Mouse (Mus musculus): ENCODE results near the gene 4930503B20Rik. TPM values are rescaled to one million over a fixed set of nuclear protein-coding genes. Genes with fewer than 3 reads are reported as not detected.

4930503B20Rik gene
- polyA plus RNA-seq (2015; fragmentation: Nextera tagmentation; extraction: Ambion mirVana), result not detected in 2 replicates

DNA sequence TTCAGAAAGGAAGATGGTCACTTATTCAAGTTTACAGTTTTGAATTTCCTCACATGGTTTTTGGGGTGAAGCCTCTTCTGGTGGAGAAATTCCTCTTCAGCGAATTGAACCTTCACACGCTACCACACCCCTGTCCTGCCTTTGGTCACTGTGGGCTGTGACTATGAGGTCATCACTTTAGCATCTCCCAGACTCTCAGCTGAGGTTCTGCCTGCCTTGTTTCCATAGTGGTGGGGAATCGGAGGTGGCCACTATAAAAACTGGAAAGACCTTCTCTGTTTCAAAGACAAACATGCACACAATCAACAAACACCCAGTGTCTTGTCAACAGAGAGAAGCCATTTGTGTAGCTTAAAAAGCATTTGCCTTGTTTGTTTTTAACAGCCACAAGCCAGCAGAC, at the start of gene 4930503B20Rik:
Gene 4930503B20Rik, minus strand, starts transcription at position 101 of the 400 bp plus-strand sequence.
- no peaks in the 10 kb centered on the region for H3K4me1 ChIP-seq
- no peak for ATAC-seq (ENCODE audit: low FRiP score)
- H3K27me3 ChIP-seq (replicated peaks), result no peaks in the 10 kb centered on the region
- no peak within 1 kb of the TSS for H3K4me3 ChIP-seq (replicated peaks)
- no peaks in the 10 kb centered on the region for H3K36me3 ChIP-seq
- H3K27ac ChIP-seq (replicated peaks), result no peak within 1 kb of the TSS
- no peak within 1 kb of the TSS for H3K4me2 ChIP-seq
- WGBS, result 85% methylated on average over 3 of the region's 3 CpGs
- H3K9me3 ChIP-seq (replicated peaks), result no peaks in the 10 kb centered on the region
- H3K9ac ChIP-seq (replicated peaks), result no peak within 1 kb of the TSS

DNA sequence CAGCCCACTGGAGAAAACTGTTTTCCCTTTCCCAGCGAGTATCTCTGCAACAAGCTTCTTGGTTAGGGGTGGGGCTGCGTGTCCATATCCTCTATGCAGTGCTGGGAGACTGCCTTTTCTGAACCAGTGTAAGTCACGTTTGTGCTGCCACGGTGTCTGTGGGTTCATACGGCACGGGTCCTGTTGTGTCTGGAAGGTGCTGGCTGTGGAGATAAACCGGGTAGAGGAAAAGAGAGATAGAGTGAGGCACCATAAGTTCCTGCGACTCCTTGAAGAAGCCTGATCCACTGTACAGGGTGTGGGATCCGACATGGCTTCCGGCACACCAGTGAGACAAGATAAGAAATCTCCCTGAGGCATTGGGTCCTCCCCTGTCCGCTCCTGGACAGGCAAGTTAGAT, 48.9 kb upstream of the 4930503B20Rik start:
- Histone ChIP-seq H3K9me3 (replicated peaks) (no peaks in the 10 kb centered on the region), H3K9ac (replicated peaks) (no peak overlapping the region), H3K36me3 (no peaks in the 10 kb centered on the region), H3K27ac (replicated peaks) (no peak overlapping the region), H3K4me3 (replicated peaks) (no peak overlapping the region), H3K4me2 (no peak overlapping the region), H3K27me3 (replicated peaks) (no peaks in the 10 kb centered on the region), H3K4me1 (no peaks in the 10 kb centered on the region)
- ATAC-seq (ENCODE audit: low FRiP score), result no peak
- 88% methylated on average over 11 of the region's 11 CpGs for WGBS

DNA sequence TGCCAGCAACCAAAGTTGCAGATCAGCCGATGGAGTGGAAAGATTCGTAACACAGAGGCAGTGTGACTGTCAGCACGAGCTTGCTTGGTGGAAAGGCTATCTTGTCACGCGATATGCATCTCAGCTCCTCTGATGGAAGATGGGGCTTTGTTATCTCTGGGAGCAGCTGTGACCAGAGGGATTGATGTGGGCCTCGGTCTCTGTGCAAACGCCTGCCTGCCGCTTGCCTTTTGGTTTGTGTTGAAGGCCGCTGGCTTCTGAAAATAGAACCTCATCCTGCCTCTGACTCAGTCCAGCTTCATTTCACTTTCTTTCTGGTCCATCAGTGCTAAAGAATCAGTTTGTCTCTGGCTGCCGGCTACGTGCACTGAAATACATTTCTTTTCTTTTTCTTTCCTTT, 47.9 kb upstream of the 4930503B20Rik start:
- WGBS, result 69% methylated on average over 11 of the region's 11 CpGs
- no peaks in the 10 kb centered on the region for H3K36me3 ChIP-seq
- H3K4me1 ChIP-seq, result no peaks in the 10 kb centered on the region
- no peak overlapping the region for H3K4me3 ChIP-seq (replicated peaks)
- H3K9me3 ChIP-seq (replicated peaks), result no peaks in the 10 kb centered on the region
- no peak for ATAC-seq (ENCODE audit: low FRiP score)
- H3K27me3 ChIP-seq (replicated peaks), result no peaks in the 10 kb centered on the region
- H3K4me2 ChIP-seq, result no peak overlapping the region
- no peak overlapping the region for H3K9ac ChIP-seq (replicated peaks)
- H3K27ac ChIP-seq (replicated peaks), result no peak overlapping the region

DNA sequence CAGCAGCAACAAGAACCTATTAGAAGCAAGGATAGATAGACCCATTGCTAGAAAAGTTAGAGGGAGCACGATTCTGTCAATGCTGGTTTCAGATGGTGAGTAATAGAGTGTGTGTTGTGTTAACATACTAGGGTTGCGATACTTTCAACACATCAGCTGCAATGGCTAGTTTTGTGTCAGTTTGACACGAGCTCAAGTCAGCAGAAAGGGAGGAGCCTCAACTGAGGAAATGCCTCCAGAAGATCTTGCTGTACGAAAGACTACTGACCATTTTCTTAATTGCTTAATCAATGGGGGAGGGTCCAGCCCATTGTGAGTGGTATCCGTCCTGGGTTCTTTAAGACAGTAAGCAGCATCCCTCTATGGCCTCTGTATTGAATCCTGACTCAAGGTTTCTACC, 41.4 kb upstream of the 4930503B20Rik start:
- Histone ChIP-seq H3K36me3 (no peaks in the 10 kb centered on the region), H3K27me3 (replicated peaks) (no peaks in the 10 kb centered on the region), H3K4me1 (no peaks in the 10 kb centered on the region), H3K27ac (replicated peaks) (no peak overlapping the region), H3K9ac (replicated peaks) (no peak overlapping the region), H3K4me3 (replicated peaks) (no peak overlapping the region), H3K9me3 (replicated peaks) (no peaks in the 10 kb centered on the region), H3K4me2 (no peak overlapping the region)
- WGBS, result 79% methylated on average over 5 of the region's 5 CpGs
- no peak for ATAC-seq (ENCODE audit: low FRiP score)

DNA sequence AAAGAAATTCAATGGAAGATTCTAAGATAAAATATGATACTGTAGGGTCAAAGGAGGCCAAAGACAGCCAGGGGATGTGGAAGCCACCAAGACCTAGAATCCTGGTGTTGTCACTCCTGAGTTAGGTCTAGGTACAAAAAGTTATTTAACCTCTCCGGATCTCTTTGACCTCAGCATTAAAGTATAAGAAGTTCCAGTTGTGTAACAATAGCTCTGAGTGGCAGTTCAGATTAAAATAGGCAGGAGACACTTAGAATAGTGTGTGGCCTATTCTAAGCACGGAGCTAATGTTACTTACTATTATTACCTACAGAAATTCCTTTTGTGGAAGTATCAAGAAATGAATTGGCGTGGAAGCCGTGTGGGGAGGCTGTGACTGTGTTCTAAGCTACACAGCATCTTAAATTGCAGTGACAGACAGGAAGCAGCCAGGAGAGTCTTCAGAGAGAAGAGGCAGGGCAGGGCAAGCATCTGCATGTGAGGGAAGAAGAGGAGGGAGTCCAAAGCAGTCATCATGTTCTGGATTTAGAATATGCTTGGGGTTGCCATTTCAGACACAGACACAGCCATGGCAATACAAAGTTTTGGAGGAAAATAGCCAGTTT, 36.1 kb upstream of the 4930503B20Rik start:
- 83% methylated on average over 4 of the region's 4 CpGs for whole genome bisulfite sequencing
- no peak overlapping the region for H3K4me2 ChIP-seq

DNA sequence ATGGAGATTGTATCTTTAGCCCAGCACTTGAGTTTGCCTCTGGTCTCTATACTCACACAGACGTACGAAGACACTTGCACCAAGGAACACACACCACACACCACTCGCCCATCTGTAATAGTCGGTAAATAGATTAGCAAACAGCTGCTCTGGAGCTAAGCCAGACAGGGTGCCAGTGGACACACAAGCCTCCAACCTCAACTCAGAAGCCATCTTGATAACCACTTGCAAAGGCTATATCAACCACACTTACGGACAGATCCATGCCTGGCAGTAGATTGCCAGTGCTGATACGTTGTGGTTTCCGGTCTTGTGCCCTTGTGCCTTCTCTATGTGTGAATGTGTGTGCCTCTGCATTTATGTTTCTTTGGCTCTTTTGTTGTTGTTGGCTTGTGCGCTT, 35.3 kb upstream of the 4930503B20Rik start:
- peaks cover 17% of the 10 kb centered on the region; the same call in 1 of the 2 replicates for H3K27me3 ChIP-seq (replicated peaks)
- H3K36me3 ChIP-seq, result no peaks in the 10 kb centered on the region
- peaks cover 19% of the 10 kb centered on the region for H3K4me1 ChIP-seq
- H3K9ac ChIP-seq (replicated peaks), result no peak overlapping the region
- 94% methylated on average over 8 of the region's 8 CpGs for WGBS
- H3K4me2 ChIP-seq, result no peak overlapping the region
- ATAC-seq (ENCODE audit: low FRiP score), result no peak
- no peaks in the 10 kb centered on the region for H3K9me3 ChIP-seq (replicated peaks)
- no peak overlapping the region for H3K27ac ChIP-seq (replicated peaks)
- H3K4me3 ChIP-seq (replicated peaks), result no peak overlapping the region

More for the DNA sequence above, 36.1 kb upstream of the 4930503B20Rik start:
- Histone ChIP-seq H3K36me3 (no peaks in the 10 kb centered on the region), H3K9me3 (replicated peaks) (no peaks in the 10 kb centered on the region), H3K27ac (replicated peaks) (no peak overlapping the region), H3K27me3 (replicated peaks) (peaks cover 17% of the 10 kb centered on the region; the same call in 1 of the 2 replicates), H3K9ac (replicated peaks) (no peak overlapping the region), H3K4me1 (peaks cover 15% of the 10 kb centered on the region), H3K4me3 (replicated peaks) (no peak overlapping the region)
- ATAC-seq (ENCODE audit: low FRiP score), result no peak

DNA sequence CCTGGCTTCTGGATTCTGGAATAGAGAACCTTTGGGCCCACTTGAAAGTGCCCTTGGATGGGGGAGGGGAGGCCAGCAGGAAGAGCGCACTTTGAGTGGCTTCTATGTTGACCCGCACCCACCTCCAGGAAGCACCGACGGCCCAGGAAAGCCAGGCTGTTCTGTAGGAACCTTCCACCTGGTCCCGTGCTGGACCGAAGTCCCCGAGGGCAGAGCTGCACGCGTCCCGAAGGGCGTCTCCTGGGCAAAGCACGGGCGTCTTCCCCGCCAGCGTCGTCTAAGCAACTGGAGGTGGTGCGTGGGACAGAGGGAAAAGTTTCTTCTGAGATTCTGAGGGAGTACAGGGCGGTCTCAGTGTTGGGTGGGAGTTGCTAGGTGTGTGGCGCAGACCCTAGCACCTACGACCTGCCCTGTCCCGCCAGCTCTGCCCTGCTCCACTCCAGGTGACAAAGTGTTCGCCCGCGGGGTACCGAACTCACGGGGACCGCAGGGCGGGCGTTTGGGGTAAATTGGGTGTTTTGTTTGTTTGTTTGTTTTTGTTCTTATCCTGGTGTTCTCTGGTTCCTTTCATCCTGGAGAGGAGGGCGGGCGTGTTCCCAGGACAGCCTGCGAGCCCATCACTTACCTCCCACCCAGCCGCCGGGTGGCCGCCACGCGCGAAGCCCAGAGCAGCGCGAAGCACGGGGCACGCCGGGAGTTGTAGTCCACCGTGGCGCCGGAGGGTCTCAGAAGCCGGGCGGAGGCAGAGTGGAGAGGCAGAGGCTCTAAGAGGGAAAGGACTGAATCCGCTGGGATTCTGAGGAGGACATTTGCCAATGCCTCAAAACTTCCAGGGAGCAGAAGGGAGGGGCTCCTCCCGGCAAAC, 33.9 kb upstream of the 4930503B20Rik start, which contains the start of gene Samd13:
Gene Samd13, minus strand, starts transcription at position 782 of the 865 bp plus-strand sequence.
- Histone ChIP-seq H3K9me3 (replicated peaks) (no peaks in the 10 kb centered on the region), H3K27ac (replicated peaks) (no peak within 1 kb of the TSS), H3K4me1 (peaks cover 21% of the 10 kb centered on the region), H3K4me3 (replicated peaks) (peak within 1 kb of the TSS; percentile 54), H3K27me3 (replicated peaks) (peaks cover 17% of the 10 kb centered on the region; the same call in 1 of the 2 replicates), H3K9ac (replicated peaks) (peak within 1 kb of the TSS; percentile 46), H3K36me3 (no peaks in the 10 kb centered on the region), H3K4me2 (peak within 1 kb of the TSS; percentile 89)
- WGBS, result 4% methylated on average over 50 of the region's 50 CpGs
- ATAC-seq (ENCODE audit: low FRiP score), result peak; percentile 92

DNA sequence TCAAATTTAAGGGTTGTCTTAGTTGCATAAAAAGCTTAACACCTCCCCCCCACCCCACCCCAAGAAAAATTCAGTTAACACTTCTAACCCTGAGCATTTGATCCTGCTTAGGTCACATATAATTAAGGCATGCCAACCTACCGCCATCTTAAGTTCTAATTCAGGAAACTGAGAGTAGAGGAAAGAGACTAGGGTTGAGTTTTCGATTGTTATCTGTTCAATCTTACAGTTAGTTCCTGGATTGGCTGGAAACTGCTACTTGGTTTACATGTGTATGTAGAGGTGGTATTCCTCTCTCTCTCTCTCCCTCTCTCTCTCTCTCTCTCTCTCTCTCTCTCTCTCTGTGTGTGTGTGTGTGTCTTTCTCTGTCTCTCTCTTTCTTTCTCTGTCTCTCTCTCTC, 32.0 kb upstream of the 4930503B20Rik start:
- Histone ChIP-seq H3K36me3 (no peaks in the 10 kb centered on the region), H3K4me2 (no peak overlapping the region), H3K27me3 (replicated peaks) (peaks cover 17% of the 10 kb centered on the region; the same call in 1 of the 2 replicates), H3K4me1 (peaks cover 21% of the 10 kb centered on the region), H3K9ac (replicated peaks) (no peak overlapping the region), H3K4me3 (replicated peaks) (no peak overlapping the region), H3K27ac (replicated peaks) (no peak overlapping the region), H3K9me3 (replicated peaks) (no peaks in the 10 kb centered on the region)
- 95% methylated on average over 2 of the region's 2 CpGs for WGBS
- no peak for ATAC-seq (ENCODE audit: low FRiP score)

DNA sequence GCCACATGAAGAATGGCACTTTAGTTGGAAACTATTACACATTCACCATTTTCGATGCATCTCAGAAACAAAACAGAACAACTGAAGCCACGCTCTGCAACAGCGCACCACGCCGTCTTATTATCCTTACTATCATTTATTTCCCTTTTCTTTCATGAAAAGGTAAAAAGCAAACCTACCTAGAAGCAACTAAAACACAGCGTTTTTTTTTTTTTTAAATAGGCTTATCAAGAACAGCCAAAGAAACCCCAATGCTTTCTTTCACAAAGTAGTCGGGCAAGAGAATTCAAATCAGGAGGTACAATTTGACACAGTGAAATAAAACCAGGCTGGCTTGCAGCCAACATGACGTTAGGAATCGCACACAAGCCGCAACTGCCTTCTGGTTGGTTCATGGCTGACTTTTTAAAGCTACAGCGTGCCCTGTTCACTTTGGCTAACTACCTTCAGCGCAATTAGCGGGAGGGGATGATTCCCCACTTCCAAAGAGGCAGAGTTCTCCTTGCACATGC, 31.1 kb upstream of the 4930503B20Rik start:
- WGBS, result 32% methylated on average over 13 of the region's 13 CpGs
- peaks cover 21% of the 10 kb centered on the region for H3K4me1 ChIP-seq
- 0 out of 2 replicates have a peak overlapping the region, but pooled peaks have one; percentile 11 for H3K27ac ChIP-seq (replicated peaks)
- H3K36me3 ChIP-seq, result no peaks in the 10 kb centered on the region
- peak overlapping the region; percentile 28 for H3K4me3 ChIP-seq (replicated peaks)
- H3K4me2 ChIP-seq, result peak overlapping the region; percentile 51
- no peak overlapping the region for H3K9ac ChIP-seq (replicated peaks)
- peaks cover 17% of the 10 kb centered on the region; the same call in 1 of the 2 replicates for H3K27me3 ChIP-seq (replicated peaks)
- H3K9me3 ChIP-seq (replicated peaks), result no peaks in the 10 kb centered on the region
- peak; percentile 43; the same call in 1 of the 2 replicates for ATAC-seq (ENCODE audit: low FRiP score)

DNA sequence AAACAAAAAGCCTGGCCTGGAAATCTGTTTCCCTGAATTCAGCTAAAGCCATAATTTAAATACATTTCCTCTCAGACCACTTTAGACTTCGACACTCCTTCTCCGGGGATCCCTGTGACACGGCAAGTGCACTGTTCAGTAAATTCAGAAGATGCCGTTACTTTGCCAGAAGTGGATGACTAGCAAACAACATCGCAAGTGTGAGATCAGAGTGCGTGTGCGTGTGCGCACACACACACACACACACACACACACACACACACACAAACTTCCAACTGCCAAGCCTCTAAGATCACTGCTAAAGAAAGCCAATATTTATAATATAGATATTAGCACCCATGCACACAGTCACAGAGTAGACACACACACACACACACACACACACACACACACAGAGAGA, 30.6 kb upstream of the 4930503B20Rik start:
- WGBS, result 55% methylated on average over 8 of the region's 8 CpGs
- H3K4me2 ChIP-seq, result peak overlapping the region; percentile 51
- H3K4me3 ChIP-seq (replicated peaks), result peak overlapping the region; percentile 28

DNA sequence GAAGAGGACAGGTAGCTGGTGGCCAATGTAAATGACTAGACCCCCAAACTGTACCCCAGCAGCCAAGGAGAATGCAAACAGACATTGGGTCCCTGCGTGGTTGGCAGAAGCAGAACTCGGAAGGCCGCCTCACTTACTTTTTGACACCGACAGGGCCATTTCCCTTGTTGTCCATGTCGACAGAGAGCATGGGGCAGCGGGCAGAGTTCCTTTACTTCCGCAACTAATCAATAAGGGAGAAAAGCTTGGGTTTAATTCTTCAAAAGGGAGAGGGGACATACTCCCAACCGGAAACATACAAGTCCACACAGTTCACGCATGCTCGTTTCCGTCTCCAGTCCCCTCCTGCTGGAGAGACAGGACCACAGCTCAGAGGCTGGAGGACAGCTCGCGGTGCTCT, 29.5 kb upstream of the 4930503B20Rik start:
- H3K4me3 ChIP-seq (replicated peaks), result no peak overlapping the region
- 93% methylated on average over 13 of the region's 13 CpGs for WGBS
- no peak for ATAC-seq (ENCODE audit: low FRiP score)
- H3K4me1 ChIP-seq, result peaks cover 20% of the 10 kb centered on the region
- no peak overlapping the region for H3K27ac ChIP-seq (replicated peaks)
- H3K36me3 ChIP-seq, result no peaks in the 10 kb centered on the region
- H3K4me2 ChIP-seq, result no peak overlapping the region
- H3K27me3 ChIP-seq (replicated peaks), result peaks cover 11% of the 10 kb centered on the region; the same call in 1 of the 2 replicates
- H3K9ac ChIP-seq (replicated peaks), result no peak overlapping the region
- H3K9me3 ChIP-seq (replicated peaks), result no peaks in the 10 kb centered on the region

More for the DNA sequence above, 30.6 kb upstream of the 4930503B20Rik start:
- Histone ChIP-seq H3K36me3 (no peaks in the 10 kb centered on the region), H3K9ac (replicated peaks) (no peak overlapping the region), H3K27ac (replicated peaks) (no peak overlapping the region), H3K4me1 (peaks cover 21% of the 10 kb centered on the region), H3K9me3 (replicated peaks) (no peaks in the 10 kb centered on the region), H3K27me3 (replicated peaks) (peaks cover 17% of the 10 kb centered on the region; the same call in 1 of the 2 replicates)
- no peak for ATAC-seq (ENCODE audit: low FRiP score)

Measured in neural tube, embryonic 15.5 days (tissue).